Comparison of ENCODE assay signal across 15 mouse cellular contexts in genomic region chr3:6731372-6732297, GRCm38 (mm10).
DNase-seq lines count a peak whose midpoint lies in the region; ATAC-seq lines count a peak whose summit lies in the region.
"Had no signal": no experiment of that assay in that cellular context is flagged by ENCODE, and none has a peak within 500 bp of the region (broad histone marks: within the 10 kb centered on the region; RNA-seq: fewer than 3 reads in every experiment).

No protein-coding gene starts in this region.

- peak; percentile 89 for ATAC-seq in forebrain, embryonic 16.5 days
- peak; percentile 92 for ATAC-seq in midbrain, embryonic 12.5 days (ENCODE audit: low FRiP score, low read depth)
- ATAC-seq in neural tube, embryonic 15.5 days (ENCODE audit: low FRiP score), result 0 out of 2 replicates have a peak, but pooled peaks have one; percentile 21
- ATAC-seq: inflammation-experienced regulatory T-cells, adult 6 months had no signal

- 64% methylated on average over 5 of the region's 5 CpGs for WGBS in forebrain, embryonic 16.5 days
- 38% methylated on average over 5 of the region's 5 CpGs for WGBS in midbrain, embryonic 12.5 days
- 30% methylated on average over 5 of the region's 5 CpGs for WGBS in neural tube, embryonic 15.5 days

- H3K4me1 ChIP-seq in forebrain, embryonic 16.5 days (replicated peaks; ENCODE audit: control insufficient read depth, insufficient read depth, low read length), result peaks cover 3% of the 10 kb centered on the region; the same call in 1 of the 2 replicates
- H3K4me1 ChIP-seq in midbrain, embryonic 12.5 days, result no peaks in the 10 kb centered on the region
- H3K4me1 ChIP-seq in neural tube, embryonic 15.5 days, result 0 out of 2 replicates have a peak, but pooled peaks cover 4% of the 10 kb centered on the region

- no peaks in the 10 kb centered on the region for H3K27me3 ChIP-seq in forebrain, embryonic 16.5 days (replicated peaks; ENCODE audit: control insufficient read depth, insufficient read depth, low read length)
- H3K27me3 ChIP-seq in midbrain, embryonic 12.5 days, result no peaks in the 10 kb centered on the region
- no peaks in the 10 kb centered on the region for H3K27me3 ChIP-seq in neural tube, embryonic 15.5 days (replicated peaks)

- no peak overlapping the region for H3K4me2 ChIP-seq in forebrain, embryonic 16.5 days (ENCODE audit: low read length)
- no peak overlapping the region for H3K4me2 ChIP-seq in midbrain, embryonic 12.5 days (replicated peaks)
- H3K4me2 ChIP-seq in neural tube, embryonic 15.5 days, result no peak overlapping the region

- DNase-seq in embryo, embryonic 11 days, result peak; percentile 10
- no peak for DNase-seq in embryo, embryonic 10 days (ENCODE audit: low spot score)
- DNase-seq in thymus, postnatal 4 days, result no peak
- DNase-seq in right cerebral cortex, adult 2 months (ENCODE audit: low spot score in 2 of 2), result no peak
- DNase-seq in cerebellum, adult 11-12 months, result no peak
- DNase-seq: adrenal gland, postnatal 14 days; cerebellum, postnatal 10 days; lung, adult 18-20 months; lung, postnatal 4 days; right cerebral cortex, postnatal 4 days had no signal

- no peak overlapping the region for H3K9ac ChIP-seq in forebrain, embryonic 16.5 days (replicated peaks; ENCODE audit: low read depth, low read length)
- no peak overlapping the region for H3K9ac ChIP-seq in midbrain, embryonic 12.5 days (replicated peaks)
- no peak overlapping the region for H3K9ac ChIP-seq in neural tube, embryonic 15.5 days (replicated peaks)

- no peak overlapping the region for H3K27ac ChIP-seq in forebrain, embryonic 16.5 days (ENCODE audit: low read length)
- H3K27ac ChIP-seq in midbrain, embryonic 12.5 days (replicated peaks), result peak overlapping the region; percentile 54
- H3K27ac ChIP-seq in neural tube, embryonic 15.5 days (replicated peaks), result no peak overlapping the region
- H3K27ac ChIP-seq: layer of hippocampus, adult 2 months had no signal

- no peak overlapping the region for H3K4me3 ChIP-seq in forebrain, embryonic 16.5 days (replicated peaks; ENCODE audit: low read length)
- no peak overlapping the region for H3K4me3 ChIP-seq in midbrain, embryonic 12.5 days
- no peak overlapping the region for H3K4me3 ChIP-seq in neural tube, embryonic 15.5 days (replicated peaks)
- H3K4me3 ChIP-seq: layer of hippocampus, adult 2 months had no signal

- H3K9me3 ChIP-seq in forebrain, embryonic 16.5 days (ENCODE audit: control insufficient read depth, low read length), result no peaks in the 10 kb centered on the region
- no peaks in the 10 kb centered on the region for H3K9me3 ChIP-seq in midbrain, embryonic 12.5 days
- no peaks in the 10 kb centered on the region for H3K9me3 ChIP-seq in neural tube, embryonic 15.5 days (replicated peaks)

- H3K36me3 ChIP-seq in forebrain, embryonic 16.5 days (ENCODE audit: control insufficient read depth, insufficient read depth), result no peaks in the 10 kb centered on the region
- no peaks in the 10 kb centered on the region for H3K36me3 ChIP-seq in midbrain, embryonic 12.5 days
- H3K36me3 ChIP-seq in neural tube, embryonic 15.5 days, result no peaks in the 10 kb centered on the region

Comparison
In these comparisons a context has a peak if more than half of its experiments do, and no peak if none do; other contexts are left out.
1. ATAC-seq: peak in every context shown above with its lines; median percentile 92 in midbrain, embryonic 12.5 days; 89 in forebrain, embryonic 16.5 days; 21 in neural tube, embryonic 15.5 days.